Mouse (Mus musculus) C2C12 (cell line): ENCODE results near the gene Nsun7. TPM values are rescaled to one million over a fixed set of nuclear protein-coding genes. Genes with fewer than 3 reads are reported as not detected.

Experiments used
- H3K27me3 ChIP-seq: one replicate; pipeline ENCODE4 v1.6.1; 2011; ENCODE audit not compliant: control insufficient read depth, insufficient read depth, insufficient read length
- H3K36me3 ChIP-seq: one replicate; pipeline ENCODE4 v1.6.1; 2011; ENCODE audit not compliant: control insufficient read depth, insufficient read depth
- H3K4me3 ChIP-seq: one replicate; pipeline ENCODE4 v1.5.1; 2011; ENCODE audit warnings: mild to moderate bottlenecking, control low read depth; ENCODE audit not compliant: poor library complexity, insufficient read depth, severe bottlenecking
- H3K79me2 ChIP-seq: one replicate; pipeline ENCODE4 v1.6.1; 2011; ENCODE audit not compliant: control insufficient read depth, insufficient read depth
- H3K79me3 ChIP-seq: one replicate; pipeline ENCODE4 v1.6.1; 2011; ENCODE audit warnings: low read depth, control low read depth
- H3ac ChIP-seq: one replicate; pipeline ENCODE3; 2011; ENCODE audit warnings: low read depth; ENCODE audit not compliant: control insufficient read depth, insufficient read length
- CEBPB ChIP-seq: IDR thresholded peaks from one replicate; pipeline ENCODE4 v1.6.1; 2011; ENCODE audit warnings: low read depth, mild to moderate bottlenecking, control low read depth, moderate library complexity
- CTCF ChIP-seq: IDR thresholded peaks from one replicate; pipeline ENCODE4 v1.5.1; 2011; ENCODE audit not compliant: control insufficient read depth, insufficient read depth, insufficient read length
- FOSL1 ChIP-seq: IDR thresholded peaks from one replicate; pipeline ENCODE4 v1.8.0; 2011; ENCODE audit warnings: mild to moderate bottlenecking, low read length; ENCODE audit not compliant: poor library complexity, insufficient read depth, severe bottlenecking
- MAX ChIP-seq: IDR thresholded peaks from one replicate; pipeline ENCODE4 v1.6.1; 2011; ENCODE audit warnings: mild to moderate bottlenecking, control low read depth
- MYOD1 ChIP-seq: IDR thresholded peaks from one replicate; pipeline ENCODE4 v1.6.1; 2011; ENCODE audit warnings: low read depth; ENCODE audit not compliant: control insufficient read depth, insufficient read length
- MYOG ChIP-seq: IDR thresholded peaks from one replicate; pipeline ENCODE4 v1.6.1; 2011; ENCODE audit not compliant: control insufficient read depth, insufficient read length; ENCODE audit errors: extremely low read depth
- USF1 ChIP-seq: IDR thresholded peaks from one replicate; pipeline ENCODE4 v1.6.1; 2011; ENCODE audit warnings: low read depth, mild to moderate bottlenecking, control low read depth, moderate library complexity
- polyA plus RNA-seq: library from polyadenylated mRNA; unstranded; fragments of >200 nt; fragmentation: generic; extraction: Trizol; gene quantifications from one replicate; pipeline ENCODE4 v1.2.1, GENCODE M21; 2012; ENCODE audit warnings: missing spikeins

Gene Nsun7
- polyA plus RNA-seq, 1 experiment: 0.02 TPM

DNA sequence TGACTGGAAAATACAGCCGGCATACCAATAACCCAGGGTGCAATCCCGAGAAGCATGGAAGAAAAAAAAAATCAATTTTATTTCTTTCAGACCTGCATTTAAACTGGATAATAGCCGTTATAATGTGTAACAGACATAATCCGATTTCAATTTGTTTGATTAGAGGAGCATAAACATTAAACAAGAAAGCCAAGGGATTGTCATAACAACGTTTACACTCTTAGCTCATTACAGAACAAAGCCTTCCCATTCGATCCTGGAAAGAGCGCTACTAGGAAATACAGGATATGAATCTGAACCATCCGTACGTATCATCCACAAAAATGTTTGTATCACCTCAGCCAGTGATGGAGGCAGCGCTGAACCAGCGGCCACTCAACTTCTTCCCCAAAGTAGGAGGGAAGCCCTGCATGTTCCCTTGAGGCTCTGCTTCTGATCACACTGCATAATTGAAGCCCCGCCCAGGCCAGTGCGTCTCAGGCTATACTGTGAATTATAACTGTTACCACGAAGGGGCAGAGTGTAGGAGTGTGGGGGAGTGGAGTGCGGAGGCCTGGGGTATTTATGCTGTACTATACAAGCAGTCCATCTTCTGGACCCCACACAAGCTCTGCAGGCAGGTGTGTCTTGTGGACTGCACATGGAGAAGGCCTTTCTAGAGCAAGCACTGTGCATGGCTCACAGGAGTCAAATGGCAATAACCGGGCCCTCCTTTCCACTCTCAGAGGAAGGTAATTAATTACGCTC lies 80.8 kb downstream of the Nsun7 start:
- TF ChIP-seq MAX (no peak), MYOD1 (no peak), MYOG (no peak), CTCF (no peak), CEBPB (no peak), USF1 (no peak), FOSL1 (no peak)
- Histone ChIP-seq H3K27me3 (no peaks in the 10 kb centered on the region), H3K79me2 (no peaks in the 10 kb centered on the region), H3K36me3 (no peaks in the 10 kb centered on the region), H3ac (no peak overlapping the region), H3K79me3 (no peaks in the 10 kb centered on the region), H3K4me3 (no peak overlapping the region)

DNA sequence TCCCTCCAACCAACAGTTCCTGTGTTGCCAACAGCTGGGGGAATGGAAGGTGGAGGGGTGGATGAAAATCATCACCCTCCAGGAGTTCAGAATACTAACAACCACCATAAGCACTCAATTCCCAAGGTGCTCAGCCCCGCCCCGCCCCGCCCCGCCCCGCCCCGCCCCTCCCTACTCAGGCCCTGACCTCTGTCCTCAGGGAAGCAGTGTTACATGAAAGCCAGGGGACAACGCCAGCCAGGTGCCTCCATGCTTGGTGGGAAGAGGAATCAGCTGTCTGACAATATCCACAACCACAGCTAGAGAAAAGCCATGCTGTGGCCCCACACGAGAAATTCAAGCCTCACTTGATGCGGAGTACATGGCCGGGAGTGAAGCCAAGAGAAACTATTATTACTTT lies 82.2 kb downstream of the Nsun7 start:
- Histone ChIP-seq H3K36me3 (no peaks in the 10 kb centered on the region), H3ac (no peak overlapping the region), H3K79me2 (no peaks in the 10 kb centered on the region), H3K79me3 (no peaks in the 10 kb centered on the region), H3K27me3 (no peaks in the 10 kb centered on the region), H3K4me3 (no peak overlapping the region)
- TF ChIP-seq MYOG: no peak
- no peak for TF ChIP-seq MYOD1
- no peak for TF ChIP-seq USF1
- TF ChIP-seq FOSL1: no peak
- TF ChIP-seq CEBPB: no peak
- TF ChIP-seq MAX: no peak
- TF ChIP-seq CTCF: no peak

DNA sequence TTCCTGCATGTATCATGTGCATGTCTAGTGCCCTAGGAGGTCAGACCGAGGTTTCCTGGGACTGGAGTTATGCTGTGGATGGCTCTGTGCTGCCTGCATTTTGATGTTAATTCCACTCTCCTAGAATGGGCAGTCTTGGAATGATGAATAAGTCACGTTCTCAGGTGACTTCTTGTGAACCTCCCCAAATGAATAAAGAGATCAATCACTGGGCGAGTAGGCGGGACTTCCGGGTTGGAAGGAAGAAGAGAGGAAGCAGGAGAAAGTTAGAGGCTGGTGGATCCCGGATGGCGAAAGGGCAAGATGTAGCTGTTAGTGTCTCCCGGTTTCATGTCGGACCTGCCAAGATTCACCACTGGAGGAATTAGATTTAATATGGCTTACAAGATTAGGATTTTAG lies 82.6 kb downstream of the Nsun7 start:
- H3ac ChIP-seq: no peak overlapping the region
- no peaks in the 10 kb centered on the region for H3K27me3 ChIP-seq
- no peaks in the 10 kb centered on the region for H3K79me3 ChIP-seq
- TF ChIP-seq MYOD1 (no peak), MAX (no peak), CTCF (no peak), FOSL1 (no peak)
- no peaks in the 10 kb centered on the region for H3K79me2 ChIP-seq
- no peaks in the 10 kb centered on the region for H3K36me3 ChIP-seq
- H3K4me3 ChIP-seq: no peak overlapping the region

GRCm38 (mm10) chr5:66344182-66344581 lies 84.5 kb downstream of the Nsun7 start:
- Histone ChIP-seq H3K36me3 (no peaks in the 10 kb centered on the region), H3K79me3 (no peaks in the 10 kb centered on the region), H3K4me3 (no peak overlapping the region), H3K27me3 (no peaks in the 10 kb centered on the region), H3K79me2 (no peaks in the 10 kb centered on the region), H3ac (no peak overlapping the region)
- TF ChIP-seq MYOD1 (no peak), MYOG (no peak), MAX (no peak), CEBPB (no peak), FOSL1 (no peak), CTCF (no peak), USF1 (no peak)

DNA sequence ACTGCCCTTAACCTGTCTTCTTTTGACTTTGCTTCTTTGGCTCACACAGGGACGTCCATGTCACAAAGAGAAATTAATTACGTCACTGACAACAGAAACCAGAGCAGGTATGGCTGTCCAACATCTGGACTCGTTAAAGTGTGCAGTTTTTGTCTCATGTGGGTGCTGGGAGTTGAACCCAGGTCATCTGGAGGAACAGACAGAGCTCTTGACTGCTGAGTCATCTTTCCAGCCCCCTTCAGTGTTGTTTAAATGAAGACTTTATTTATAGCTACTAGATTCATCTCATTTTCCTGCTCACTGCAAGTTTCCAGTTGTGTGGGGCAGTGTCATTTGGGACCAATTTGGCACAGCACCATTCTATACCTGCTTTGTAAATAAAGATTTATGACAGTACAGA lies 85.4 kb downstream of the Nsun7 start:
- Histone ChIP-seq H3K36me3 (peaks cover 9% of the 10 kb centered on the region), H3K79me3 (no peaks in the 10 kb centered on the region), H3K27me3 (no peaks in the 10 kb centered on the region), H3K4me3 (no peak overlapping the region), H3K79me2 (no peaks in the 10 kb centered on the region), H3ac (no peak overlapping the region)
- TF ChIP-seq MAX: no peak
- no peak for TF ChIP-seq MYOG
- no peak for TF ChIP-seq MYOD1
- TF ChIP-seq CEBPB: no peak
- no peak for TF ChIP-seq CTCF
- TF ChIP-seq FOSL1: no peak
- no peak for TF ChIP-seq USF1

DNA sequence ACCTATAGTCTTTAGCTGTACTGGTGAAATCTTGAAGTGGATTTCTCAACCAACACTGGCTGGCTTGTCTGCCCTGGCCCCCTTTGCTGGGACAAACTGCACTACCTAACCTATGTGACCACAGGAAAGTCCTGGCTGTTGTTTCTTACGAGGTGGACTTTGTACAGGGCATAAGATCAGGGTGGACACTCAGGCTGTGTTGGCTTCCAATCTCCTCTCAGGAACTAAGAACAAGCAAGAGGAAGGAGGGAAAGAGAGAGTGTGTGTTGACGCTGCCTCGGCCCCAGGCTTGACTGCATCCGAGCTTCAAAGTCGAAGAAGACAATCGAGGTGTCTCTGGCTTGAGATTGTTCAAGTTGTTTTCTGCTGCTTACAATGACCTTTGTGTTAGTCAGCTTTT lies 87.1 kb downstream of the Nsun7 start:
- no peaks in the 10 kb centered on the region for H3K79me2 ChIP-seq
- TF ChIP-seq MAX: no peak
- no peak for TF ChIP-seq CTCF
- no peak for TF ChIP-seq FOSL1
- no peak overlapping the region for H3K4me3 ChIP-seq
- no peaks in the 10 kb centered on the region for H3K27me3 ChIP-seq
- H3K36me3 ChIP-seq: peaks cover 9% of the 10 kb centered on the region
- H3K79me3 ChIP-seq: no peaks in the 10 kb centered on the region
- no peak overlapping the region for H3ac ChIP-seq

Other genes starting within 250 kb of the Nsun7 start
- 0.16 TPM for gene Rbm47, start 86.8 kb upstream of the Nsun7 start, polyA plus RNA-seq